Comparison of ENCODE assay signal across 22 mouse cellular contexts in the genomic region with DNA sequence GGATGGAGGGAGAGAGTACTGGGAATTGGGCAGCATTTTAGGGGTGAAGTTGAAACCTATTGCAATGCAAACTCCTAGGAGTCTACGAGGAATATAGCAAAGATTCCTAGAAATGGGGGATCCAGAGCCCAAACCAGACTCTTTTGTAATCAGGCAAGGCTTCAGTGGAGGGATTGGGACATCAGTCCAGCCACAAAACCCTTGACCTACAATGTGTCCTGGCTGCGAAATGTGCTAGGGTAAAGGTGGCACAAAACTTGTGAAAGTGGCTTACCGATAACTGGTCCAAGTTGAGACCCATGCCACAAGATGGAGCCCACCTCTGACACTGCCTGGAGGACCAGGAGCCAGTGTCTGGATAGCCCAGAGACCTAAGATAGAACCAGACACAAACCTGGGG. TPM values are rescaled to one million over a fixed set of nuclear protein-coding genes. Genes with fewer than 3 reads are reported as not detected.
DNase-seq lines count a peak whose midpoint lies in the region; ATAC-seq and TF ChIP-seq lines count a peak whose summit lies in the region.
"Had no signal": no experiment of that assay in that cellular context is flagged by ENCODE, and none has a peak within 500 bp of the region (broad histone marks: within the 10 kb centered on the region; RNA-seq: fewer than 3 reads in every experiment).

No protein-coding gene starts in this region.

- DNase-seq in adrenal gland, postnatal 14 days: peak; percentile 48
- no peak for DNase-seq in adrenal gland, adult 8-10 months
- peak; percentile 31 for DNase-seq in liver, postnatal 0 days
- DNase-seq in liver: no peak
- peak; percentile 84 for DNase-seq in adipocyte (ENCODE audit: low spot score)
- DNase-seq in frontal cortex, postnatal 36 days (ENCODE audit: low spot score in 2 of 2): no peak
- DNase-seq: adrenal gland, postnatal 25 days; cerebellum, adult 11 months; cerebellum, adult 18-20 months; cerebellum, adult 8-10 months; cerebellum, adult 9-11 months; cerebellum, postnatal 14 days; cerebellum, postnatal 36 days; embryo, embryonic 11 days had no signal

- no peak overlapping the region for H3K4me3 ChIP-seq in liver, postnatal 0 days (ENCODE audit: low read depth, low read length)
- H3K4me3 ChIP-seq in brown adipose tissue, adult 24 weeks (ENCODE audit: insufficient read depth, low read depth, low read length): no peak overlapping the region
- H3K4me3 ChIP-seq: embryonic facial prominence, embryonic 13.5 days; embryonic facial prominence, embryonic 15.5 days; erythroblast, embryonic 14.5 days; forebrain, embryonic 10.5 days; forebrain, embryonic 12.5 days had no signal

- peaks cover 51% of the 10 kb centered on the region for H3K4me1 ChIP-seq in liver, postnatal 0 days (ENCODE audit: insufficient read depth)
- H3K4me1 ChIP-seq in brown adipose tissue, adult 24 weeks (ENCODE audit: control insufficient read depth, insufficient read depth, insufficient read length, low read length): peaks cover 42% of the 10 kb centered on the region
- H3K4me1 ChIP-seq: embryonic facial prominence, embryonic 13.5 days; embryonic facial prominence, embryonic 15.5 days; forebrain, embryonic 10.5 days; forebrain, embryonic 12.5 days had no signal

- H3K9me3 ChIP-seq in liver, postnatal 0 days (ENCODE audit: low read length): no peaks in the 10 kb centered on the region
- H3K9me3 ChIP-seq: embryonic facial prominence, embryonic 13.5 days; embryonic facial prominence, embryonic 15.5 days; forebrain, embryonic 10.5 days; forebrain, embryonic 12.5 days had no signal

- no peak overlapping the region; the same call in 1 of the 2 replicates for H3K9ac ChIP-seq in liver, postnatal 0 days (replicated peaks)
- H3K9ac ChIP-seq: embryonic facial prominence, embryonic 13.5 days; embryonic facial prominence, embryonic 15.5 days; forebrain, embryonic 12.5 days had no signal

- peak overlapping the region; percentile 70 for H3K27ac ChIP-seq in liver, postnatal 0 days (ENCODE audit: low read depth)
- H3K27ac ChIP-seq in brown adipose tissue, adult 24 weeks (replicated peaks; ENCODE audit: low read depth, low read length): peak overlapping the region; percentile 85
- H3K27ac ChIP-seq: embryonic facial prominence, embryonic 13.5 days; embryonic facial prominence, embryonic 15.5 days; forebrain, embryonic 10.5 days; forebrain, embryonic 12.5 days had no signal

- H3K27me3 ChIP-seq in liver, postnatal 0 days (ENCODE audit: insufficient read depth, low read length): no peaks in the 10 kb centered on the region
- H3K27me3 ChIP-seq: embryonic facial prominence, embryonic 13.5 days; embryonic facial prominence, embryonic 15.5 days; forebrain, embryonic 12.5 days had no signal

- no peaks in the 10 kb centered on the region; the same call in 1 of the 2 replicates for H3K36me3 ChIP-seq in liver, postnatal 0 days (replicated peaks; ENCODE audit: insufficient read depth, low read length)
- H3K36me3 ChIP-seq: embryonic facial prominence, embryonic 13.5 days; embryonic facial prominence, embryonic 15.5 days; forebrain, embryonic 10.5 days; forebrain, embryonic 12.5 days had no signal

- no peak overlapping the region for H3K4me2 ChIP-seq in liver, postnatal 0 days (ENCODE audit: low read depth, low read length)
- H3K4me2 ChIP-seq: embryonic facial prominence, embryonic 13.5 days; embryonic facial prominence, embryonic 15.5 days; forebrain, embryonic 12.5 days had no signal

- TF ChIP-seq EP300 in liver, postnatal 0 days (IDR thresholded peaks at IDR 0.05; ENCODE audit: low read depth): peak; percentile 42; the same call in 1 of the 2 replicates

- 60% methylated on average over 3 of the region's 3 CpGs for WGBS in liver, postnatal 0 days (ENCODE audit: insufficient replicate concordance)

- no peak for TF ChIP-seq CTCF in liver, postnatal 0 days (IDR thresholded peaks at IDR 0.05; ENCODE audit: low read depth)

- ATAC-seq in liver, postnatal 0 days: peak; percentile 56
- ATAC-seq: forebrain, embryonic 14.5 days; forebrain, embryonic 16.5 days had no signal

RNA-seq across cellular contexts. Expression of a gene that starts 18.1 kb away (rescaled TPM):
- total RNA-seq in adrenal gland, postnatal 14 days (2021): 158 and 194 TPM in 2 replicates
- total RNA-seq in adrenal gland, adult 8-10 months (2022): 100 to 1,000 TPM in 3 of 4 experiments, 10 to 100 TPM in 1; 81.4 to 148 (median 128) TPM
- polyA plus RNA-seq in liver, postnatal 0 days (2015; fragmentation: Nextera tagmentation; extraction: Ambion mirVana): 53.9 and 58.6 TPM in 2 replicates
- 370 and 390 TPM in 2 replicates for polyA plus RNA-seq in brown adipose tissue, adult 24 weeks (2012; ENCODE audit: insufficient read depth, insufficient read length, missing spikeins)

Comparison
In these comparisons a context has a peak if more than half of its experiments do, and no peak if none do; other contexts are left out.
1. DNase-seq: peak in adrenal gland, postnatal 14 days (single experiment), liver, postnatal 0 days (single experiment) and adipocyte (single experiment); none in adrenal gland, adult 8-10 months (single experiment), liver (single experiment) and frontal cortex, postnatal 36 days (0 of 2).